Mouse (Mus musculus) stomach, embryonic 16.5 days (tissue): ENCODE data around the gene Tesk1. TPM values are rescaled to one million over a fixed set of nuclear protein-coding genes. Genes with fewer than 3 reads are reported as not detected.

Experiments
- ATAC-seq: fragments of 200-750 bp; cut with Nextera tagmentation; 2 replicates; pipeline ENCODE4 v1.8.0; 2017; ENCODE audit warnings: moderate number of reproducible peaks, moderate TSS enrichment; ENCODE audit not compliant: insufficient read depth, low FRiP score
- H3K27ac ChIP-seq: fragments of 300-500 bp; sonication (generic); 2 replicates; pipeline ENCODE4 v1.5.1; 2014; ENCODE audit warnings: low read length
- H3K27me3 ChIP-seq: fragments of 300-500 bp; sonication (generic); 2 replicates; pipeline ENCODE4 v1.6.1; 2014; ENCODE audit warnings: low read length, control low read depth, mixed read lengths; ENCODE audit not compliant: control insufficient read depth, insufficient read depth
- H3K36me3 ChIP-seq: fragments of 300-500 bp; sonication (generic); 2 replicates; pipeline ENCODE4 v1.6.1; 2014; ENCODE audit warnings: low read length; ENCODE audit not compliant: control insufficient read depth, insufficient read depth
- H3K4me1 ChIP-seq: fragments of 300-500 bp; sonication (generic); 2 replicates; pipeline ENCODE4 v1.6.1; 2014; ENCODE audit warnings: low read length, control low read depth, mixed read lengths; ENCODE audit not compliant: control insufficient read depth, insufficient read depth
- H3K4me2 ChIP-seq: fragments of 300-500 bp; sonication (generic); 2 replicates; pipeline ENCODE4 v1.6.1; 2014; ENCODE audit warnings: low read depth, low read length, mixed read lengths
- H3K4me3 ChIP-seq: fragments of 300-500 bp; sonication (generic); replicated peaks from 2 replicates; pipeline ENCODE4 v1.5.1; 2014; ENCODE audit warnings: mild to moderate bottlenecking, low read length
- H3K9ac ChIP-seq: fragments of 300-500 bp; sonication (generic); 2 replicates; pipeline ENCODE4 v1.6.1; 2014; ENCODE audit warnings: low read length
- H3K9me3 ChIP-seq: fragments of 300-500 bp; sonication (generic); replicated peaks from 2 replicates; pipeline ENCODE4 v1.6.1; 2016; ENCODE audit warnings: low read length, control low read depth; ENCODE audit not compliant: control insufficient read depth
- WGBS: fragments of 180-500 bp; shearing (Covaris S2); extraction: QIAGEN DNeasy Blood & Tissue Kit; methylation state at CpG from one replicate; pipeline ENCODE4 v1.1.7; 2014; 5-methylcytosine and 5-hydroxymethylcytosine counted together
- polyA plus RNA-seq: library from polyadenylated mRNA; unstranded; fragments of >200 nt; fragmentation: Nextera tagmentation; extraction: Ambion mirVana; gene quantifications from 2 replicates; pipeline ENCODE4 v1.2.1, GENCODE M21; 2015

Gene Tesk1
- polyA plus RNA-seq, 1 experiment from 2014 or later: 1.7 TPM

- WGBS: 82% methylated on average over 10 of the region's 10 CpGs
- peak overlapping the region; percentile 33 for H3K4me2 ChIP-seq
- H3K9me3 ChIP-seq: no peaks in the 10 kb centered on the region
- H3K4me3 ChIP-seq: peak overlapping the region; percentile 15
- H3K9ac ChIP-seq: peak overlapping the region; percentile 11; the same call in 1 of the 2 replicates
- H3K4me1 ChIP-seq: peaks cover 48% of the 10 kb centered on the region
- H3K27ac ChIP-seq: peak overlapping the region; percentile 84
- ATAC-seq: no peak
- no peaks in the 10 kb centered on the region for H3K27me3 ChIP-seq
- H3K36me3 ChIP-seq: no peaks in the 10 kb centered on the region
These were observed 40.3 kb upstream of the Tesk1 start for GRCm38 (mm10) chr4:43401486-43401885.

GRCm38 (mm10) chr4:43402212-43402611, 39.5 kb upstream of the Tesk1 start:
- Histone ChIP-seq H3K4me3 (peak overlapping the region; percentile 15), H3K9me3 (no peaks in the 10 kb centered on the region), H3K9ac (peak overlapping the region; percentile 58), H3K36me3 (no peaks in the 10 kb centered on the region), H3K4me1 (peaks cover 50% of the 10 kb centered on the region), H3K4me2 (peak overlapping the region; percentile 33), H3K27me3 (no peaks in the 10 kb centered on the region), H3K27ac (peak overlapping the region; percentile 84)
- WGBS: 48% methylated on average over 9 of the region's 9 CpGs
- ATAC-seq: no peak

GRCm38 (mm10) chr4:43404697-43405096, 37.0 kb upstream of the Tesk1 start:
- Histone ChIP-seq H3K9ac (no peak overlapping the region), H3K27me3 (no peaks in the 10 kb centered on the region), H3K9me3 (no peaks in the 10 kb centered on the region), H3K4me2 (no peak overlapping the region), H3K4me3 (no peak overlapping the region), H3K27ac (no peak overlapping the region), H3K4me1 (peaks cover 43% of the 10 kb centered on the region), H3K36me3 (no peaks in the 10 kb centered on the region)
- no peak for ATAC-seq
- WGBS: 89% methylated on average over 10 of the region's 10 CpGs

- peaks cover 27% of the 10 kb centered on the region for H3K4me1 ChIP-seq
- H3K9ac ChIP-seq: peak overlapping the region; percentile 74
- peak overlapping the region; percentile 56 for H3K4me3 ChIP-seq
- no peaks in the 10 kb centered on the region for H3K9me3 ChIP-seq
- peak overlapping the region; percentile 94 for H3K27ac ChIP-seq
- H3K27me3 ChIP-seq: no peaks in the 10 kb centered on the region
- WGBS: 5% methylated on average over 28 of the region's 28 CpGs
- peak overlapping the region; percentile 60 for H3K4me2 ChIP-seq
- peak; percentile 94 for ATAC-seq
- no peaks in the 10 kb centered on the region for H3K36me3 ChIP-seq
These were observed 35.4 kb upstream of the Tesk1 start for GRCm38 (mm10) chr4:43406162-43406971.

- 72% methylated on average over 12 of the region's 12 CpGs for WGBS
- ATAC-seq: no peak
- Histone ChIP-seq H3K9me3 (no peaks in the 10 kb centered on the region), H3K27me3 (no peaks in the 10 kb centered on the region), H3K4me2 (peak overlapping the region; percentile 60), H3K36me3 (no peaks in the 10 kb centered on the region), H3K9ac (peak overlapping the region; percentile 74), H3K4me1 (peaks cover 20% of the 10 kb centered on the region), H3K4me3 (peak overlapping the region; percentile 56), H3K27ac (peak overlapping the region; percentile 94)
These were observed 34.4 kb upstream of the Tesk1 start for GRCm38 (mm10) chr4:43407071-43407920.

- H3K27me3 ChIP-seq: no peaks in the 10 kb centered on the region
- 89% methylated on average over 14 of the region's 14 CpGs for WGBS
- no peak for ATAC-seq
- H3K4me1 ChIP-seq: peaks cover 5% of the 10 kb centered on the region; the same call in 1 of the 2 replicates
- H3K4me3 ChIP-seq: no peak overlapping the region
- H3K9me3 ChIP-seq: no peaks in the 10 kb centered on the region
- no peak overlapping the region for H3K4me2 ChIP-seq
- H3K36me3 ChIP-seq: peaks cover 10% of the 10 kb centered on the region; the same call in 1 of the 2 replicates
- H3K27ac ChIP-seq: no peak overlapping the region
- H3K9ac ChIP-seq: no peak overlapping the region
These were observed 27.0 kb upstream of the Tesk1 start for GRCm38 (mm10) chr4:43414761-43415160.

- 89% methylated on average over 29 of the region's 29 CpGs for WGBS
- Histone ChIP-seq H3K36me3 (peaks cover 10% of the 10 kb centered on the region; the same call in 1 of the 2 replicates), H3K27ac (no peak overlapping the region), H3K4me1 (peaks cover 10% of the 10 kb centered on the region; the same call in 1 of the 2 replicates), H3K4me3 (no peak overlapping the region), H3K9ac (no peak overlapping the region), H3K4me2 (no peak overlapping the region), H3K9me3 (no peaks in the 10 kb centered on the region), H3K27me3 (no peaks in the 10 kb centered on the region)
- no peak for ATAC-seq
These were observed 26.3 kb upstream of the Tesk1 start for GRCm38 (mm10) chr4:43415221-43416070.

- no peak overlapping the region for H3K4me3 ChIP-seq
- peaks cover 10% of the 10 kb centered on the region; the same call in 1 of the 2 replicates for H3K4me1 ChIP-seq
- no peak overlapping the region for H3K9ac ChIP-seq
- H3K27me3 ChIP-seq: no peaks in the 10 kb centered on the region
- no peak overlapping the region for H3K4me2 ChIP-seq
- H3K36me3 ChIP-seq: peaks cover 10% of the 10 kb centered on the region; the same call in 1 of the 2 replicates
- H3K27ac ChIP-seq: no peak overlapping the region
- no peaks in the 10 kb centered on the region for H3K9me3 ChIP-seq
- no peak for ATAC-seq
- WGBS: 94% methylated on average over 22 of the region's 22 CpGs
These were observed 25.7 kb upstream of the Tesk1 start for GRCm38 (mm10) chr4:43416071-43416490.
